Mouse (Mus musculus) liver, postnatal 0 days (tissue): ENCODE results near the gene Klhl22.

Experiments used
- CTCF ChIP-seq: sonication (generic); IDR thresholded peaks from 2 replicates; pipeline ENCODE4 v1.5.1; 2016; ENCODE audit warnings: antibody characterized with exemption, low read depth
- EP300 ChIP-seq: IDR thresholded peaks from 2 replicates; pipeline ENCODE4 v1.6.1; 2016; ENCODE audit warnings: antibody characterized with exemption, low read depth, mild to moderate bottlenecking

DNA sequence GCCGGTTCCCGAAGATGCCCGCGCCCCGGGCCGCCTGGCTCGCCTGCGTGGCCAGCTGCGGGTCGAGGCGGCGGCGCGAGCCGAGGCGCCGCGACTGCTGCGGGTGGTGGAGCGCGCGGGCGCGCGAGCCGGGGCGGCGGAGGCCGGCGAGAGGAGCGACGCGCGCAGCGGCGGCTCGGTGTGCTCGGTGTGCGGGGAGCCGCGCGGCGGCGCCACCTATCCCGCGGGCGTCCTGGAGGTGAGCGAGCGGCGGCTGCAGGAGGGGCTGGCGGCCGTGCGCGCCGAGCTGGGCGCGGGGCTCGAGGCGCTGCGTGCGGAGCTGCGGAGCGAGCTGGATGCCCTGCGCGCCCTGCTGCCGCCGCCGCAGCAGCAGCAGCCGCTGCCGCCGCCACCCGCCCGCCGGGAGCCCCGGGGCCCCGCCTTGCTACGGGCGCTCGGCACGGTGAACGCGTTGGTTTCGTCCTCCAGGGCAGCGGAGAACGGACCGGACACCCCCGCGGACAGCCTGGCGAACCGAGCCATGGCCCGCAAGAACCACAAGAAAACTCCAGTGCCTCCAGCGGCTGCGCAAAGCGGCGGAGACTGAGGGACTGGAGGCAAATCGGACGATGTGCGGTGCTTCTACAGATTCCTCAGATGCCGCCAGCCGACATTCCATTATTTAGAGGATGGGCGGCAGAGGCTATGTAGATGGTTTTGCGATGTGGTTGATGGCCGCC is 74.4 kb downstream of the Klhl22 start:
- TF ChIP-seq CTCF (no peak), EP300 (no peak)
